Mouse (Mus musculus): ENCODE results near the gene Atp5b. TPM values are rescaled to one million over a fixed set of nuclear protein-coding genes. Genes with fewer than 3 reads are reported as not detected.

Gene Atp5b
- polyA plus RNA-seq, 1 experiment from 2014 or later: 2,200 TPM

DNA sequence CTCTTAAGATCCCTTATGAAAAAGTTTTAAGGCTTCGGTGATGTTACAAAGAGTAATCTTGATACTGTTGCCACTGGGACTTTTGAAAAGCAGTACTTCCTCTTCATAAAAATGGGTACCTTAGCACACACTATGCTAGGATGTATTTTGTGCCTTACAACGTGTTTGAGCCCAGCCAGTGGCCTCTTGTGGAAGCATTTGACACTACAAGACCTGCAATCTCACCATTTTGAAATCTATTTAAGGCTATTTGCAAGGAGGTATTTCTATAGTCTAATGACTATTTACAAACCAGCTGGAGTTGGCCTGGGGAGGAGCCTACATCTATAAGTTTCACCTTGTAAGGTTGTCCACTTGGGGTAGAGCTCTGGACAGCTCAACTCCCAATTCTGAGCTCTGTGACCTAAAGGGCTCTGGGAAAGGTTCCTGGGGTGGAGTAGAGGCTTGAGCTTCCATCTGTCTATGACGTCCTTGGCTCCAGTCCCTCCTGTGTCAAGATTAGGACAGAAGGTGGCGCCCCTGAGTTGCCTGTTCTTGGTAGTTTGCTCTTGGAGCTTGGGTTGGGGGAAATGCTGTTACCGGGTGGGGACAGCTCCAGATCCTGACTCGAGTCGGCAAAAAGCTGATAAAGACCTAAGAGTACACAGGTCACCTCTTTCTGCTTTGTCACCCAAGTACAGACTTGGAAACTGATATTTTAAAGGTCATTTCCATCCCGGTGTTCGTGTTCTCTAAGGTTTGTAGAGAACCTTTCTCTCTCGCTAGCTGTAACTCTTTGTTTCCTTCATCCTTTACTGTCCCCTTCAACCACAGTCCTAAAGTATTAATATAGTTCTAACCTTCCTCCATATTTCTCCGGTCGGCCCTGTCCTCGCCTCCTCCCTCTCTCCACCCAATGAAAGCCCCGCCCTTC is 7.8 kb downstream of the Atp5b start:
- H3K9ac ChIP-seq (ENCODE audit: low read length): peak overlapping the region; percentile 78
- H3K4me2 ChIP-seq (ENCODE audit: low read depth, low read length, severe bottlenecking): peak overlapping the region; percentile 58
- H3K27me3 ChIP-seq (ENCODE audit: control insufficient read depth, insufficient read depth, low read length): no peaks in the 10 kb centered on the region
- H3K27ac ChIP-seq (ENCODE audit: low read depth, low read length): peak overlapping the region; percentile 37; the same call in 1 of the 2 replicates
- DNase-seq (ENCODE audit: low spot score) (peak; percentile 92), ATAC-seq (replicated peaks; ENCODE audit: low FRiP score) (peak; percentile 31)
- H3K9me3 ChIP-seq (ENCODE audit: control insufficient read depth, low read length): no peaks in the 10 kb centered on the region
- H3K4me3 ChIP-seq (ENCODE audit: low read depth, low read length): peak overlapping the region; percentile 79
- H3K4me1 ChIP-seq (replicated peaks; ENCODE audit: control insufficient read depth, insufficient read depth, low read length): peaks cover 28% of the 10 kb centered on the region
- 12% methylated on average over 14 of the region's 14 CpGs for WGBS
- peaks cover 21% of the 10 kb centered on the region for H3K36me3 ChIP-seq (ENCODE audit: control insufficient read depth, insufficient read depth, low read length)

DNA sequence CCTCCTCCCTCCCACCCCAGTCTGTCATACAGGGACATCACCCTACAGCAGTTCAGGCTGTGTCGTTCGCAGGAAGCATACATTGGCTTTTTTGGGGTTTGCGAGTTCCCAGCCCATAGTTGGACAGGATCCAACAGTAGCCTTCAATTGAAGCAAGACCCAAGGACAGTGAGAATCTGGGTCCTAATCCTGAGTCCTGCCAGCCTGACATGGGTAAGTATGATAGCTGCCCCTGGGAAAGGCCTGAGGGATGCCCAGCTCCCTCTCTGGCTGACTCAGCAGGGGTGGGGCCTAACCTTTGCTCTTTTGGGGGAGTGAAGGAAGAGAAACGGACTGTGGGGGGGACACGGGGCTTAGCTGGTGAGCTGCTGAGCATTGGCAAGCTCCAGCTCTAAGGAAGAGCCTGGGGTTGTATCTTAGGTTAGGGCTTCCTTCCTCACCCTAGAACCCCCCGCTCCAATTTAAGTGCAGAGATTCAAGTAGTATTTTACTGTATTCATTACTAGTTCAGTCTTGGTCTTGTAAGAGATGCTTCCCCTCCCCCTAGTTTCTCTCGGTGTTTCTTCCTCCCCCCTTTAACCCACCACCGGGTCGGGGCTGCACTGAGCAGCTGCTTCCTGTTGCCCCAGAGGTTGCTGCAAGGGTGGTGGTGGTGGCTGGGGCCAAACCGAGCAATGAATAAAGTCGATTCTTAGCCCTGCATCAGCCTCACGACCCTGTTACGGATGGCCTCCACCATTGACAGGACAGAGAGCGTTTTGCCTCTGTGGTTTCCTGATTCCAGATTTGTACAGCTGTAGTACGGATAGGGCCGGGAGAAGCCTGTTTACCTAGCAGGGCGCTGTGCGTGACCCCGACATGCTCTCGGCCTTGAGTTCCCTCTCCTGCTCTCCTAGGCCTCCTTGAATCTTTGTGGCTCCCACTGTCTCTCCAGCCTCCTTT is 8.8 kb downstream of the Atp5b start, which contains the start of gene Baz2a:
Gene Baz2a, plus strand, starts transcription at position 14 of the 942 bp plus-strand sequence.
- H3K4me2 ChIP-seq (ENCODE audit: low read depth, low read length, severe bottlenecking): peak within 1 kb of the TSS; percentile 58
- no peaks in the 10 kb centered on the region for H3K27me3 ChIP-seq (ENCODE audit: control insufficient read depth, insufficient read depth, low read length)
- H3K4me3 ChIP-seq (ENCODE audit: low read depth, low read length): peak within 1 kb of the TSS; percentile 79
- peaks cover 15% of the 10 kb centered on the region; the same call in 1 of the 2 replicates for H3K36me3 ChIP-seq (ENCODE audit: control insufficient read depth, insufficient read depth, low read length)
- peaks cover 32% of the 10 kb centered on the region for H3K4me1 ChIP-seq (replicated peaks; ENCODE audit: control insufficient read depth, insufficient read depth, low read length)
- no peaks in the 10 kb centered on the region for H3K9me3 ChIP-seq (ENCODE audit: control insufficient read depth, low read length)
- peak within 1 kb of the TSS; percentile 78 for H3K9ac ChIP-seq (ENCODE audit: low read length)
- WGBS: 2% methylated on average over 20 of the region's 20 CpGs
- H3K27ac ChIP-seq (ENCODE audit: low read depth, low read length): peak within 1 kb of the TSS; percentile 91
- peak; percentile 65 for DNase-seq (ENCODE audit: low spot score)
- 0 out of 2 replicates have a peak, but pooled peaks have one; percentile 0 for ATAC-seq (replicated peaks; ENCODE audit: low FRiP score)

DNA sequence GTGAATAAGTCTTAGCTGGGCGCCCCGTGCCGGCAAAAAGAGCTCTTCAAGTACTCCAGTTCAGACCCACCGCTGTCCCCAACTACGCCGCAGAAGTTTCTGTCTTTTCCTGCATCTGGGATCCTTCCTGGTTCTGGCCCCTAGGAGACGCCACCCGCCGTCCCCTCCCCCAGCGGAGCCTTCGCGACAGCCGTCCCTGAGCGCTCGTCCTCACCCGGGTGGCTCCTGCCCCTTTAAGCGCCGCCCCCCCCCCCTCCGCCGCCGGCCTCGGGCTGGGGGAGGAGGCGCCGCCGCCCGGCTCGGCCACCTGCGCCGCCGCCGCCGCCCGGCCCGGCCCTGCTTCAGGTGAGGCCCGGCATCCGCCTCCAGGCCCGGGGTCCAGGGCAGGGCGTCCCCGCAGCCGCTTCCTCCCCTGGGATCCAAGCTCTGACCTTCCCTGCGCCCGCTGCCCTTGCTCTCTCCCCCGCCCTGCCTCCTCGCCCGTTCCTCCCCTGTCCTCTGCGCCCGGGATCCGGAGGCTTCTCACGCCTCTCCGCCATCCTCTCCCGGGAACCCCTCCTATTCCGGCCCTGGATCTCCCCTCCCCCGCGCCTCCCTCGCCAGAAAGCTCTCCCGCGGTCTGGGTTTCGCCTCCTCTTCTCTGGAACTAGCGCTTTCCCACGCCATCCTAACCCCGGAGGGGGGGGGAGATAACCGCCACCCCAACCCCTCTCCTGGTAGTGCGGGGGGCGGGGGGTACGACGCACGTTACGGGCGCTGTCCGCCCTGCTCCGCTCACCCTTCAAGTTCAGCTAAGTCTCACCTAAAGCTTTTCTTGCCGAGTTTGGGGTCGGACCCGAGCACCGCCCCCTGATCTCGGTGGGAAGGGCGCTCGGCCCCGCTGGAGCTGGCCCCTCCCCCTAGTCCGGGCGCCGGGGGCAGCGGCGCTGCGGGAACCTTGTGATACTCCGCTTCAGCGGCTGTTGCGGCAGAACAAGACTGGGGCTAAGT is 9.7 kb downstream of the Atp5b start:
- Histone ChIP-seq H3K27me3 (ENCODE audit: control insufficient read depth, insufficient read depth, low read length) (no peaks in the 10 kb centered on the region), H3K4me2 (ENCODE audit: low read depth, low read length, severe bottlenecking) (peak overlapping the region; percentile 58), H3K9me3 (ENCODE audit: control insufficient read depth, low read length) (no peaks in the 10 kb centered on the region), H3K4me3 (ENCODE audit: low read depth, low read length) (peak overlapping the region; percentile 79), H3K9ac (ENCODE audit: low read length) (peak overlapping the region; percentile 78), H3K27ac (ENCODE audit: low read depth, low read length) (peak overlapping the region; percentile 91), H3K36me3 (ENCODE audit: control insufficient read depth, insufficient read depth, low read length) (peaks cover 15% of the 10 kb centered on the region; the same call in 1 of the 2 replicates), H3K4me1 (replicated peaks; ENCODE audit: control insufficient read depth, insufficient read depth, low read length) (peaks cover 32% of the 10 kb centered on the region)
- under 1% methylated on average over 73 of the region's 88 CpGs for WGBS
- ATAC-seq (replicated peaks; ENCODE audit: low FRiP score) (peak; percentile 49), DNase-seq (ENCODE audit: low spot score) (peak; percentile 92)

DNA sequence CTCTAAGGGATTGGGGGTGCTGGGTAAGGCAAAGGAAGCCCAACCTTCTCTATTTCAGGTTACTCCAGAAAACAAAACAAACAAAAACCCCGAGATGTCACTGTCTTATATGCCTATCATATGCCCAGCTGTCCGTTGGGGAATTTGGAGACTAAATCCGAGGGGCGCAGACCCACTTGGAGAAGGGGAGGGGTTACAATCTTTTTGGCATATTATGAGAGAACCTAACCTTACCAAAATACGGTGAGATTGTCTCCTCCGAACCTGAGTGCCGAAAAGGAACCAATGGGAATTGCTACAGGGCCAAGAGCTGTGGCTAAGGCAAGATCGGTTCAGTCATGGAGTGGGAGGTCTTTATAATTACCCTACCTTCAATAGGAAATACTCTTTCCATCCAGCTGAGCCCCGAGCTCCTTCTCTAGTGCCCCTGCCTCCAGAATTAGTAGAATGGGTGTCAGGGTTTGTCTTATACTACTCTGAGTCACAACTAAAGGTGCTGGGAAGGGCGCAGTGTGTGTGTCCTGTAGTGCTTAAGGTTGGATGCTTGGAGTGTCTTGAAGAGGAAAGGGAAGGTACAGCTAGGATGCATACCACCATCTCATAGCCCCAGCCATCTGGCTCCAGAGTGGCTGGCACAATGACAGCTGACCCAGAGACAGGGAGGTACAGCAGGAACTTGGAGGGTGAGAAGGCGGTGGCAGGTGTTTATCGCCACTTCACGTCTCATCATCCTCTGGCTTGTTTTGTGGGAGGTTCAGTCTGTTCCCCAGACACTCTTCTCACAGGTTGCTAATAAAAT is 10.6 kb downstream of the Atp5b start:
- Histone ChIP-seq H3K4me1 (replicated peaks; ENCODE audit: control insufficient read depth, insufficient read depth, low read length) (peaks cover 36% of the 10 kb centered on the region), H3K27me3 (ENCODE audit: control insufficient read depth, insufficient read depth, low read length) (no peaks in the 10 kb centered on the region), H3K4me3 (ENCODE audit: low read depth, low read length) (peak overlapping the region; percentile 79), H3K4me2 (ENCODE audit: low read depth, low read length, severe bottlenecking) (peak overlapping the region; percentile 58), H3K27ac (ENCODE audit: low read depth, low read length) (peak overlapping the region; percentile 91), H3K9me3 (ENCODE audit: control insufficient read depth, low read length) (no peaks in the 10 kb centered on the region), H3K9ac (ENCODE audit: low read length) (no peak overlapping the region), H3K36me3 (ENCODE audit: control insufficient read depth, insufficient read depth, low read length) (peaks cover 8% of the 10 kb centered on the region; the same call in 1 of the 2 replicates)
- WGBS: 27% methylated on average over 13 of the region's 13 CpGs
- DNase-seq (ENCODE audit: low spot score): no peak
- no peak for ATAC-seq (replicated peaks; ENCODE audit: low FRiP score)

DNA sequence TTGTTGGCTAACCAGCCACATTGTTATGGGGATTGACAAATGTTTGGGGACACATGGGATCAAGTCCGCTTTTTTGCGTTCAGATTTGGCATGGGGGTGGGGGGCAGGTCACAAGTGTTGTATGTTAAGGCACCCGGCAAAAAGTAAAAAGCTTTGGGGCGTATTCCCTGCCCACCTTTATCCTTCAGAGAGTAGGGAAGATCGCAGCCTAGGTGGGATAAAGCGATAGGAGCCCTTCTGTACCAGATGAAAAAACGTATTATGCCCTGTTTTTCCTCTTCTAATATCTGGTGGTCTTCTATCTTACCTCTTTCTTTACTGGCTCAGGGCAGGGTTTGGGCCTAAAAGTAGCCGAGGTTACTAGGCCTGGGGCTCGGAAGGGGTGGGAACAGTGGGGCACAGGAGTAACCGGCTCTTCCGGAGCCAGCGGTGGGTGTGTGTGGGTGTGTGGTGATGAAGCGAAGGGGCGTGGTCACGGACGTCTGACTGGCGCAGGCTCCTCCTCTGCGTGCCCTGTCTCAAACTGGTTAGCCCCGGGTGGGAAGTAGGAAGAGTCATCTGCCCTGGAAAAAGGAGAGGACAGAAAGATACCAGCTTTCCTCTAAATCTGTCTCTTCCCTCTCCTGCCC is 11.4 kb downstream of the Atp5b start:
- Histone ChIP-seq H3K27ac (ENCODE audit: low read depth, low read length) (0 out of 2 replicates have a peak overlapping the region, but pooled peaks have one; percentile 1), H3K9ac (ENCODE audit: low read length) (no peak overlapping the region), H3K4me1 (replicated peaks; ENCODE audit: control insufficient read depth, insufficient read depth, low read length) (peaks cover 37% of the 10 kb centered on the region), H3K9me3 (ENCODE audit: control insufficient read depth, low read length) (no peaks in the 10 kb centered on the region), H3K4me3 (ENCODE audit: low read depth, low read length) (peak overlapping the region; percentile 11; the same call in 1 of the 2 replicates), H3K27me3 (ENCODE audit: control insufficient read depth, insufficient read depth, low read length) (no peaks in the 10 kb centered on the region), H3K4me2 (ENCODE audit: low read depth, low read length, severe bottlenecking) (peak overlapping the region; percentile 58), H3K36me3 (ENCODE audit: control insufficient read depth, insufficient read depth, low read length) (peaks cover under 1% of the 10 kb centered on the region; the same call in 1 of the 2 replicates)
- ATAC-seq (replicated peaks; ENCODE audit: low FRiP score) (peak; percentile 61), DNase-seq (ENCODE audit: low spot score) (peak; percentile 90)
- 11% methylated on average over 19 of the region's 19 CpGs for WGBS

DNA sequence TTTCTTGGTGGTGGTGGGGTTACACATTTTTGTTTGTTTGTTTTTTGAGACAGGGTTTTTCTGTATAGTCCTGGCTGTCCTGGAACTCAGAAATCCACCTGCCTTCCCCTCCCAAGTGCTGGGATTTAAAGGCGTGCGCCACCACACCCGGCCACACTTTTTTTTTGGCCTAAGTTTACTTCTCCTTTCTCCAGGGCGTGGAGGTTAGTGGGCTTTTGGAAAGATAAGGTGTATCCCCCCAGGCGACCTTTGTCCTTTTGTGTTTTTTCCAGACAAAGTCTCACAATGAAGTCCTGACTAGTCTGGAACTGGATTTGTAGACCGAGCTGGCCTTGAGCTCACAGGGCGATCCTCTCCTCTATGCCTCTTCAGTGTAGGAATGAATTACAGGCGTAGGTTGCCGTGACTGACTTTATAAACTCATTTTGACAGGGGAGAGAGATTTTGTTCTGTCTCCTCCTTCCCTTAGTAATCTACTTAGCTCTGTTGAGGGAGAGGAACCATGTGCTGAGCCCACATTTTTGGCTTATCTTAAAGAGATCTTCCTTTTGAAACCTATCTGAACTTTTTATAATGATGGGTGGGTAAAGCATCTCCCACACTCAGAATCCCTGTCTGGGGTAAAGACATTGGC is 12.0 kb downstream of the Atp5b start:
- WGBS: 19% methylated on average over 9 of the region's 9 CpGs
- ATAC-seq (replicated peaks; ENCODE audit: low FRiP score): no peak
- peak overlapping the region; percentile 58; the same call in 1 of the 2 replicates for H3K4me2 ChIP-seq (ENCODE audit: low read depth, low read length, severe bottlenecking)
- no peaks in the 10 kb centered on the region for H3K36me3 ChIP-seq (ENCODE audit: control insufficient read depth, insufficient read depth, low read length)
- no peak overlapping the region for H3K4me3 ChIP-seq (ENCODE audit: low read depth, low read length)
- H3K9me3 ChIP-seq (ENCODE audit: control insufficient read depth, low read length): no peaks in the 10 kb centered on the region
- H3K27me3 ChIP-seq (ENCODE audit: control insufficient read depth, insufficient read depth, low read length): no peaks in the 10 kb centered on the region
- no peak overlapping the region for H3K27ac ChIP-seq (ENCODE audit: low read depth, low read length)
- DNase-seq (ENCODE audit: low spot score): no peak
- H3K4me1 ChIP-seq (replicated peaks; ENCODE audit: control insufficient read depth, insufficient read depth, low read length): peaks cover 37% of the 10 kb centered on the region
- no peak overlapping the region for H3K9ac ChIP-seq (ENCODE audit: low read length)
